Mouse (Mus musculus): ENCODE measurements around the gene Gm10251. TPM values are rescaled to one million over a fixed set of nuclear protein-coding genes. Genes with fewer than 3 reads are reported as not detected.
"Not testable (repeated sequence)": the region's sequence is repeated elsewhere in the genome, so short reads cannot be mapped to it uniquely, and the experiment has no call there.

The Gm10251 gene
- total RNA-seq (2014; fragmentation: Nextera tagmentation): not detected in 2 replicates
- not detected in 2 replicates for total RNA-seq (2017)

- ATAC-seq (replicated peaks; ENCODE audit: poor library complexity, severe bottlenecking): not testable (repeated sequence)
Measured at GRCm38 (mm10) chr14:6684070-6684469, at the start of gene Gm10251. Gene Gm10251 (minus strand): TSS chr14:6684170.

GRCm38 (mm10) chr14:6720151-6720550 is 36.2 kb upstream of the Gm10251 start, which contains the start of gene Gm8050:
Gene Gm8050 (minus strand): TSS chr14:6720251.
- ATAC-seq (replicated peaks; ENCODE audit: poor library complexity, severe bottlenecking): not testable (repeated sequence)

GRCm38 (mm10) chr14:6622318-6622717 is 61.7 kb downstream of the Gm10251 start, which contains the start of gene Gm3460:
Gene Gm3460 (minus strand): TSS chr14:6622418.
- not testable (repeated sequence) for ATAC-seq (replicated peaks; ENCODE audit: poor library complexity, severe bottlenecking)

GRCm38 (mm10) chr14:6606436-6606835 is 77.5 kb downstream of the Gm10251 start:
- not testable (repeated sequence) for ATAC-seq (replicated peaks; ENCODE audit: poor library complexity, severe bottlenecking)

GRCm38 (mm10) chr14:6605004-6605403 is 79.0 kb downstream of the Gm10251 start:
- not testable (repeated sequence) for ATAC-seq (replicated peaks; ENCODE audit: poor library complexity, severe bottlenecking)

- ATAC-seq (replicated peaks; ENCODE audit: poor library complexity, severe bottlenecking): not testable (repeated sequence)
Measured at GRCm38 (mm10) chr14:6604551-6604950, 79.4 kb downstream of the Gm10251 start.

- not testable (repeated sequence) for ATAC-seq (replicated peaks; ENCODE audit: poor library complexity, severe bottlenecking)
Measured at GRCm38 (mm10) chr14:6590513-6590912, 93.5 kb downstream of the Gm10251 start, which contains the start of gene Gm3629. Gene Gm3629 (minus strand): TSS chr14:6590613.

Other genes starting within 250 kb of the Gm10251 start
- gene Gm3594, start 239.6 kb downstream of the Gm10251 start, total RNA-seq (2014; fragmentation: Nextera tagmentation): not detected in 2 replicates
- not detected in 2 replicates for gene Gm3594, start 239.6 kb downstream of the Gm10251 start, total RNA-seq (2017)
- not detected in 2 replicates for gene Gm8356, start 146.9 kb downstream of the Gm10251 start, total RNA-seq (2014; fragmentation: Nextera tagmentation)
- gene Gm8356, start 146.9 kb downstream of the Gm10251 start, total RNA-seq (2017): not detected in 2 replicates
- not detected in 2 replicates for gene Gm3629, start 93.6 kb downstream of the Gm10251 start, total RNA-seq (2014; fragmentation: Nextera tagmentation)
- not detected in 2 replicates for gene Gm3629, start 93.6 kb downstream of the Gm10251 start, total RNA-seq (2017)
- gene Gm3460, start 61.8 kb downstream of the Gm10251 start, total RNA-seq (2014; fragmentation: Nextera tagmentation): not detected in 2 replicates
- gene Gm3460, start 61.8 kb downstream of the Gm10251 start, total RNA-seq (2017): not detected in 2 replicates
- gene Gm8050, start 36.1 kb upstream of the Gm10251 start, total RNA-seq (2014; fragmentation: Nextera tagmentation): not detected in 2 replicates
- not detected in 2 replicates for gene Gm8050, start 36.1 kb upstream of the Gm10251 start, total RNA-seq (2017)
- gene Gm3636, start 58.2 kb upstream of the Gm10251 start, total RNA-seq (2014; fragmentation: Nextera tagmentation): not detected in 2 replicates
- gene Gm3636, start 58.2 kb upstream of the Gm10251 start, total RNA-seq (2017): not detected in 2 replicates
- gene Gm8362, start 90.2 kb upstream of the Gm10251 start, total RNA-seq (2014; fragmentation: Nextera tagmentation): not detected in 2 replicates
- gene Gm8362, start 90.2 kb upstream of the Gm10251 start, total RNA-seq (2017): not detected in 2 replicates
- not detected in 2 replicates for gene Gm3642, start 156.1 kb upstream of the Gm10251 start, total RNA-seq (2014; fragmentation: Nextera tagmentation)
- not detected in 2 replicates for gene Gm3642, start 156.1 kb upstream of the Gm10251 start, total RNA-seq (2017)
- not detected in 2 replicates for gene Gm3667, start 205.8 kb upstream of the Gm10251 start, total RNA-seq (2014; fragmentation: Nextera tagmentation)
- gene Gm3667, start 205.8 kb upstream of the Gm10251 start, total RNA-seq (2017): not detected in 2 replicates